Mouse (Mus musculus): ENCODE measurements at regions not wholly inside any gene's neighbourhood (a gene's known extent, or its start where the extent isn't known, plus 50 kb on each side); places are given as distances from the start of the nearest gene placed in this dataset.

- DNase-seq = no peak
Observed at GRCm38 (mm10) chr11:23170813-23171212, 85.0 kb upstream of the Xpo1 start.

GRCm38 (mm10) chr11:23171760-23172159, 84.1 kb upstream of the Xpo1 start:
- DNase-seq = no peak

- no peak for DNase-seq
Observed at GRCm38 (mm10) chr11:23181647-23182046, 74.2 kb upstream of the Xpo1 start.

- DNase-seq = no peak
Observed at GRCm38 (mm10) chr11:23185211-23185610, 70.6 kb upstream of the Xpo1 start.

- DNase-seq = no peak
Observed at GRCm38 (mm10) chr11:23201701-23202449, 54.0 kb upstream of the Xpo1 start.

GRCm38 (mm10) chr11:23203566-23203965, 52.3 kb upstream of the Xpo1 start:
- no peak for DNase-seq

- no peak for DNase-seq
Observed at GRCm38 (mm10) chr11:23204041-23204440, 51.8 kb upstream of the Xpo1 start.
